Mouse (Mus musculus): Measurements from ENCODE around the gene Hmgn2. TPM values are rescaled to one million over a fixed set of nuclear protein-coding genes. Genes with fewer than 3 reads are reported as not detected.
A peak's percentile ranks its signal among the peaks of the same experiment; 100 is the strongest.

The Hmgn2 gene
- total and polyA plus RNA-seq, 3 experiments: 125 to 230 (median 186) TPM

GRCm38 (mm10) chr4:134002246-134002645 lies 33.8 kb upstream of the Hmgn2 start:
- Histone ChIP-seq H3K9me3 (replicated peaks; ENCODE audit: insufficient read depth, low read length) (no peaks in the 10 kb centered on the region), H3K79me2 (ENCODE audit: control insufficient read depth, insufficient read depth, low read length, poor library complexity) (peaks cover 3% of the 10 kb centered on the region), H3K9ac (ENCODE audit: control insufficient read depth, low read depth, low read length, poor library complexity, severe bottlenecking) (peak overlapping the region; percentile 20; the same call in 1 of the 2 replicates), H3K36me3 (ENCODE audit: control insufficient read depth in 1 of 2, insufficient read depth in 2 of 2, low read length in 2 of 2) (peaks cover 3 to 13% of the 10 kb centered on the region in 2 experiments), H3K27me3 (ENCODE audit: control insufficient read depth in 1 of 2, insufficient read depth in 2 of 2, low read length in 2 of 2) (no peaks in the 10 kb centered on the region), H3K4me3 (ENCODE audit: control insufficient read depth in 1 of 2, insufficient read depth in 1 of 2, low read depth in 2 of 2, low read length in 2 of 2) (no peak overlapping the region), H3K27ac (ENCODE audit: control insufficient read depth, low read depth, low read length) (no peak overlapping the region), H3K4me1 (ENCODE audit: control insufficient read depth in 1 of 2, insufficient read depth in 2 of 2, low read length in 2 of 2) (peaks cover 0 to 25% of the 10 kb centered on the region in 2 experiments; a peak in 3 of 4 replicates)
- DNase-seq (ENCODE audit: low read depth, low spot score): peak; percentile 13
- TF ChIP-seq ZC3H11A (IDR thresholded peaks at IDR 0.05; ENCODE audit: low read depth, low read length): no peak
- TF ChIP-seq USF2 (IDR thresholded peaks at IDR 0.05; ENCODE audit: borderline replicate concordance in 1 of 2, insufficient read depth in 1 of 2, low read depth in 1 of 2, low read length in 2 of 2): no peak
- TF ChIP-seq MYC (IDR thresholded peaks at IDR 0.05; ENCODE audit: low read depth, low read length): no peak
- no peak for TF ChIP-seq JUND (IDR thresholded peaks at IDR 0.05; ENCODE audit: low read depth, low read length)
- TF ChIP-seq BHLHE40 (IDR thresholded peaks at IDR 0.05; ENCODE audit: borderline replicate concordance, low read depth, low read length): no peak
- TF ChIP-seq HCFC1 (IDR thresholded peaks at IDR 0.05; ENCODE audit: low read depth, low read length): no peak
- no peak for TF ChIP-seq ELF1 (IDR thresholded peaks at IDR 0.05; ENCODE audit: low read depth, low read length)
- TF ChIP-seq MAFK (IDR thresholded peaks at IDR 0.05; ENCODE audit: borderline replicate concordance, low read depth, low read length): no peak
- TF ChIP-seq TAL1 (IDR thresholded peaks at IDR 0.05; ENCODE audit: low read length): no peak
- no peak for TF ChIP-seq CHD2 (IDR thresholded peaks at IDR 0.05; ENCODE audit: low read length)
- no peak for TF ChIP-seq EP300 (IDR thresholded peaks at IDR 0.05; ENCODE audit: low read depth in 1 of 2, low read length in 2 of 2)
- TF ChIP-seq NELFE (IDR thresholded peaks at IDR 0.05; ENCODE audit: low read depth, low read length): no peak
- TF ChIP-seq UBTF (IDR thresholded peaks at IDR 0.05; ENCODE audit: borderline replicate concordance, insufficient read depth, low read depth, low read length): no peak
- TF ChIP-seq CHD1 (IDR thresholded peaks at IDR 0.05; ENCODE audit: low read depth, low read length): no peak
- no peak for TF ChIP-seq RCOR1 (IDR thresholded peaks at IDR 0.05; ENCODE audit: low read depth, low read length)
- TF ChIP-seq KAT2A (conservative IDR thresholded peaks at IDR 0.05; ENCODE audit: low read depth, low read length): no peak

DNA sequence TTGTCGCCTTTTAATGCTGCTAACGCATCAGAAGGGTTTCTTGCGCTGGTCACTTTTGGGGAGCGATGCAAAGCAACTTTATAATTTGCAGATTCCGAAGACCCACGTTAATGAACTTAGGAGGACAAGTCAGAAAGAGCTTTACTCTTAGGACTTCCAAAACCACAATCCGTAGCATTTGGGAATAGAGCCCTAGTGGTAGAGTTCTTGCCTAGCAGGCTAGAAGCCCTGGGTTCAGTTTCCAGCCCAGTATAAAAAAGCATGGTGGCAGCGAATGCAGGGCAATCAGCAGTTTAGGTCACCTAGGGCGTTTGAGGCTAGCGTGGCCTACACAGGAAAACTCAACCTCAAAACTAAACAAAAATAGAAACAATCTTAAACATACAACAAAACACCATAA lies 33.3 kb upstream of the Hmgn2 start:
- Histone ChIP-seq H3K36me3 (ENCODE audit: control insufficient read depth in 1 of 2, insufficient read depth in 2 of 2, low read length in 2 of 2) (peaks cover 3 to 13% of the 10 kb centered on the region in 2 experiments), H3K79me2 (ENCODE audit: control insufficient read depth, insufficient read depth, low read length, poor library complexity) (peaks cover 3% of the 10 kb centered on the region), H3K27ac (ENCODE audit: control insufficient read depth, low read depth, low read length) (no peak overlapping the region), H3K9me3 (replicated peaks; ENCODE audit: insufficient read depth, low read length) (no peaks in the 10 kb centered on the region), H3K9ac (ENCODE audit: control insufficient read depth, low read depth, low read length, poor library complexity, severe bottlenecking) (no peak overlapping the region), H3K4me3 (ENCODE audit: control insufficient read depth in 1 of 2, insufficient read depth in 1 of 2, low read depth in 2 of 2, low read length in 2 of 2) (no peak overlapping the region), H3K27me3 (ENCODE audit: control insufficient read depth in 1 of 2, insufficient read depth in 2 of 2, low read length in 2 of 2) (no peaks in the 10 kb centered on the region), H3K4me1 (ENCODE audit: control insufficient read depth in 1 of 2, insufficient read depth in 2 of 2, low read length in 2 of 2) (peaks cover 0 to 25% of the 10 kb centered on the region in 2 experiments; a peak in 3 of 4 replicates)
- TF ChIP-seq TBP (IDR thresholded peaks at IDR 0.05; ENCODE audit: low read depth, low read length): no peak
- peak in 1 of 3 experiments; percentile 20; a peak in 1 of 6 replicates for TF ChIP-seq CTCF (IDR thresholded peaks at IDR 0.05 in 2 of 3, conservative IDR thresholded peaks at IDR 0.05 in 1 of 3; ENCODE audit: control insufficient read depth in 1 of 3, insufficient read depth in 1 of 3, low read depth in 2 of 3, low read length in 3 of 3, poor library complexity in 1 of 3, severe bottlenecking in 1 of 3)
- DNase-seq (ENCODE audit: low read depth, low spot score): peak; percentile 24
